8 mouse cellular contexts compared by ENCODE assay signal in the genomic region with DNA sequence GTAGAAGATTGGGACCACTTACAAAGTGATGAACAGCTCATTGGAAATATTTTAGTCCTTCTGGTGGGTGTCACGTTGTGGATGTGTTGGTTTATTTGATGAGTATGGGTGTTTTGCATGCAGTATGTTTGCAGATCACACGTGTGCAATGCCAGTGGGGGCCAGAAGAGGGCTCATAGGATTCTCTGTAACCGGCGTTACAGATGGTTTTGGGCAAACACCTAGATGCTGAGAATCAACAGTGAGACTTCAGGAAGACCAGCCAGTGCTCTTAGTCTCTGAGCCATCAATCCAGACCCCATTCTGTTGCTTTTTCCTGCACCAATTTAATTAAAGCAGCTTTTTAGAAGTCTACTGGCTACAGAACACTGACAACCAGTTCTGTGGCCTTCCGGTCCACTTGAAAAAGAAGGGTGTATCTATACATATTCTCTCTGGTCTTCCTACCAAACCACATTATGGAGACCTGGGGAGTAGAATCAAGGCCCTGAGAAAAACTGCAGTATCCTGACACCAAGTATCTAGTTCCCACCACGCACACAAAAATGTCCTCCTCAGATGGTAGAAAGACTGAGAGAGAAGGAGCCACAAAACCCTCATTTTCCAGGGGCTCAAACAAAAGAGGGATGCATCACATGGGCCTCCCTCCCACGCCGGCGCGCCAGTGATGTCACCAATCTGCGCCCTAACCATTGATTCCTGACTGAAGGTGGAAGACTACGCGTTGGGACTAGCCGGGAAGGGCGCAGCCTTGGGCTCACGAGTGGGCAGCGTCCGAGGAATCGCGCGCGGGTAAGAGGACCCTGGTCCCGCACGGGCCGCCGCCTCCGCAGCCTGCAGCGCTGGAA. TPM values are rescaled to one million over a fixed set of nuclear protein-coding genes. Genes with fewer than 3 reads are reported as not detected.
A peak's percentile ranks its signal among the peaks of the same experiment; 100 is the strongest.
DNase-seq lines count a peak whose midpoint lies in the region; ATAC-seq and TF ChIP-seq lines count a peak whose summit lies in the region.

A gene (plus strand): TSS at position 664 of the 848 bp plus-strand sequence.

- no peak for TF ChIP-seq CTCF in bone marrow macrophage, adult 2 months (IDR thresholded peaks at IDR 0.05; ENCODE audit: low read depth, low read length)
- TF ChIP-seq CTCF in embryonic fibroblast, embryonic 13.5 days (IDR thresholded peaks at IDR 0.05; ENCODE audit: borderline replicate concordance, insufficient read depth, low read length), result peak; percentile 23; the same call in 1 of the 2 replicates

- peak within 1 kb of the TSS; percentile 90 for H3K9ac ChIP-seq in kidney, embryonic 14.5 days (ENCODE audit: low read depth, low read length)
- H3K9ac ChIP-seq in limb, embryonic 14.5 days (ENCODE audit: low read depth, low read length, severe bottlenecking), result peak within 1 kb of the TSS; percentile 88
- peak within 1 kb of the TSS; percentile 81 for H3K9ac ChIP-seq in midbrain, embryonic 16.5 days (ENCODE audit: low read depth, low read length)

- WGBS in kidney, embryonic 14.5 days, result 8% methylated on average over 27 of the region's 28 CpGs
- WGBS in limb, embryonic 14.5 days, result 6% methylated on average over 28 of the region's 28 CpGs
- 7% methylated on average over 16 of the region's 28 CpGs for WGBS in midbrain, embryonic 16.5 days

- H3K9me3 ChIP-seq in kidney, embryonic 14.5 days (ENCODE audit: control insufficient read depth, low read length), result no peaks in the 10 kb centered on the region
- no peaks in the 10 kb centered on the region for H3K9me3 ChIP-seq in limb, embryonic 14.5 days (ENCODE audit: control insufficient read depth, low read length)
- H3K9me3 ChIP-seq in midbrain, embryonic 16.5 days (replicated peaks; ENCODE audit: control insufficient read depth, low read length, poor library complexity, severe bottlenecking), result no peaks in the 10 kb centered on the region

- H3K27me3 ChIP-seq in kidney, embryonic 14.5 days (ENCODE audit: control insufficient read depth, insufficient read depth, low read length), result no peaks in the 10 kb centered on the region; the same call in 1 of the 2 replicates
- H3K27me3 ChIP-seq in limb, embryonic 14.5 days (ENCODE audit: control insufficient read depth, insufficient read depth, low read length), result no peaks in the 10 kb centered on the region
- no peaks in the 10 kb centered on the region for H3K27me3 ChIP-seq in midbrain, embryonic 16.5 days (ENCODE audit: control insufficient read depth, insufficient read depth, low read depth, low read length)

- no peak for TF ChIP-seq POLR2A in bone marrow macrophage, adult 2 months (IDR thresholded peaks at IDR 0.05; ENCODE audit: borderline replicate concordance, low read depth, low read length)
- TF ChIP-seq POLR2A in embryonic fibroblast, embryonic 13.5 days (IDR thresholded peaks at IDR 0.05; ENCODE audit: low read depth, low read length), result peak; percentile 90
- no peak for TF ChIP-seq POLR2A in limb, embryonic 14.5 days (IDR thresholded peaks at IDR 0.05; ENCODE audit: borderline replicate concordance, extremely low read depth, insufficient read depth, insufficient read length)

- peak; percentile 84 for ATAC-seq in kidney, embryonic 14.5 days (ENCODE audit: low FRiP score, low TSS enrichment)
- peak; percentile 86 for ATAC-seq in limb, embryonic 14.5 days (ENCODE audit: low FRiP score, low read depth)
- peak; percentile 95 for ATAC-seq in midbrain, embryonic 16.5 days

- peak within 1 kb of the TSS; percentile 94 for H3K4me3 ChIP-seq in bone marrow macrophage, adult 2 months (ENCODE audit: insufficient read depth, low read length)
- peak within 1 kb of the TSS; percentile 63 for H3K4me3 ChIP-seq in embryonic fibroblast, embryonic 13.5 days (ENCODE audit: insufficient read depth, low read length)
- peak within 1 kb of the TSS; percentile 95 for H3K4me3 ChIP-seq in kidney, embryonic 14.5 days (ENCODE audit: low read length)
- peak within 1 kb of the TSS; percentile 90 for H3K4me3 ChIP-seq in limb, embryonic 14.5 days (replicated peaks; ENCODE audit: low read length)
- peak within 1 kb of the TSS; percentile 68 for H3K4me3 ChIP-seq in midbrain, embryonic 16.5 days (ENCODE audit: low read depth, low read length)

- H3K27ac ChIP-seq in bone marrow macrophage, adult 2 months (ENCODE audit: insufficient read depth, low read depth, low read length), result no peak within 1 kb of the TSS
- H3K27ac ChIP-seq in embryonic fibroblast, embryonic 13.5 days (ENCODE audit: insufficient read depth, low read length), result no peak within 1 kb of the TSS
- H3K27ac ChIP-seq in kidney, embryonic 14.5 days (ENCODE audit: low read depth, low read length), result peak within 1 kb of the TSS; percentile 18; the same call in 1 of the 2 replicates
- peak within 1 kb of the TSS; percentile 63 for H3K27ac ChIP-seq in limb, embryonic 14.5 days (replicated peaks; ENCODE audit: low read depth, low read length)
- H3K27ac ChIP-seq in midbrain, embryonic 16.5 days (ENCODE audit: low read length), result peak within 1 kb of the TSS; percentile 92

- peak within 1 kb of the TSS; percentile 92 for H3K4me2 ChIP-seq in kidney, embryonic 14.5 days (replicated peaks; ENCODE audit: low read depth, low read length)
- peak within 1 kb of the TSS; percentile 85 for H3K4me2 ChIP-seq in limb, embryonic 14.5 days (replicated peaks; ENCODE audit: low read depth, low read length, severe bottlenecking)
- peak within 1 kb of the TSS; percentile 83 for H3K4me2 ChIP-seq in midbrain, embryonic 16.5 days (ENCODE audit: low read length)

- H3K4me1 ChIP-seq in bone marrow macrophage, adult 2 months (ENCODE audit: control insufficient read depth, insufficient read depth, low read length), result peaks cover 15% of the 10 kb centered on the region
- peaks cover 3% of the 10 kb centered on the region; the same call in 1 of the 2 replicates for H3K4me1 ChIP-seq in embryonic fibroblast, embryonic 13.5 days (ENCODE audit: control insufficient read depth, insufficient read depth, low read length)
- H3K4me1 ChIP-seq in kidney, embryonic 14.5 days (ENCODE audit: control insufficient read depth, insufficient read depth, low read length), result peaks cover 6% of the 10 kb centered on the region; the same call in 1 of the 2 replicates
- H3K4me1 ChIP-seq in limb, embryonic 14.5 days (ENCODE audit: control insufficient read depth, insufficient read depth, low read length), result peaks cover 8% of the 10 kb centered on the region; the same call in 1 of the 2 replicates
- peaks cover 14% of the 10 kb centered on the region for H3K4me1 ChIP-seq in midbrain, embryonic 16.5 days (ENCODE audit: control insufficient read depth, insufficient read depth, low read length)

- H3K36me3 ChIP-seq in kidney, embryonic 14.5 days (ENCODE audit: control insufficient read depth, insufficient read depth, low read length), result no peaks in the 10 kb centered on the region
- H3K36me3 ChIP-seq in limb, embryonic 14.5 days (ENCODE audit: control insufficient read depth, insufficient read depth, low read length), result no peaks in the 10 kb centered on the region; the same call in 1 of the 2 replicates
- H3K36me3 ChIP-seq in midbrain, embryonic 16.5 days (ENCODE audit: control insufficient read depth, insufficient read depth, low read length), result no peaks in the 10 kb centered on the region

- DNase-seq in B cell, adult 2 months, result peak; percentile 79 to 85
- DNase-seq in heart, adult 9 months (ENCODE audit: low spot score in 2 of 2), result peak; percentile 63 to 64
- DNase-seq in limb, embryonic 14.5 days (ENCODE audit: low spot score), result peak; percentile 89
- DNase-seq in spleen, postnatal 14 days (ENCODE audit: low spot score in 2 of 2), result peak; percentile 21 to 60

RNA-seq across cellular contexts. Expression of the gene that starts here (rescaled TPM):
- polyA plus RNA-seq in bone marrow macrophage, adult 2 months (2012; ENCODE audit: insufficient read depth, insufficient read length, missing spikeins), result 57.9 and 61.1 TPM in 2 replicates
- polyA plus RNA-seq in embryonic fibroblast, embryonic 13.5 days (2011; ENCODE audit: insufficient read length, low read depth, missing spikeins), result 23.2 and 24.1 TPM in 2 replicates
- polyA plus RNA-seq in kidney, embryonic 14.5 days (2014; fragmentation: Nextera tagmentation; extraction: Ambion mirVana), result 7.2 and 15.0 TPM in 2 replicates
- 29.3 and 31.8 TPM in 2 replicates for polyA plus RNA-seq in limb, embryonic 14.5 days (2012; rRNA removed)
- polyA plus RNA-seq in limb, embryonic 14.5 days (2014; fragmentation: Nextera tagmentation; extraction: Ambion mirVana), result 10.8 and 14.7 TPM in 2 replicates
- 35.0 and 35.7 TPM in 2 replicates for polyA plus RNA-seq in midbrain, embryonic 16.5 days (2015; fragmentation: Nextera tagmentation; extraction: Ambion mirVana)

Comparison
In these comparisons a context has a peak if more than half of its experiments do, and no peak if none do; other contexts are left out.
1. H3K27ac ChIP-seq: peak in kidney, embryonic 14.5 days (single experiment), limb, embryonic 14.5 days (single experiment) and midbrain, embryonic 16.5 days (single experiment); none in bone marrow macrophage, adult 2 months (single experiment) and embryonic fibroblast, embryonic 13.5 days (single experiment).
2. Peak in every context shown above with its lines, with median percentiles within 50 percentile points of each other: DNase-seq, H3K4me3 ChIP-seq, ATAC-seq, H3K4me2 ChIP-seq and H3K9ac ChIP-seq.